Mouse (Mus musculus): ENCODE data around the gene Tmem132b.

DNA sequence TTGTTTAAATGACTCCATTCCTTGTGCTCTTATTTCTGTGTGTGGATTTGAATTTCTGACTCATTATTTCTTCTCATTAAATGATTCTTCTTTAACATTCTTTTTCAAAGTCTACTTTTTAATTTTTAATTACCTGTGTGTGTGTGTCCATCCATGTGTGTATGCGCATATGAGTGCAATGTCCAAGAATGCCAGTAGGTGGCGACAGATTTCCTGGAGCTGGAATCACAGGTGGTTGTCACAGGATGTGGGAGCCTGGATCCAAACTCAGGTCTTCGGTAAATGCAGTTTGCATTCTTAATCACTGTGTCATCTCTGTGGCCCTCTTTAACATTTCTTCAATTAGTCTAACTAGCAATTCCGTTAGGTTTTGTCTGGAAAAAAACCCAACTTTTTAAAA lies 240.7 kb downstream of the Tmem132b start:
- TF ChIP-seq CTCF (IDR thresholded peaks at IDR 0.05; ENCODE audit: low read depth, low read length) = no peak
- TF ChIP-seq POLR2A (IDR thresholded peaks at IDR 0.05; ENCODE audit: borderline replicate concordance, low read depth, low read length) = no peak

All from bone marrow macrophage, adult 2 months (primary cell).